Mouse (Mus musculus) cerebellum, postnatal 10 days (tissue): Measurements from ENCODE around the gene Btbd19.

Experiments
- DNase-seq, 2 experiments: peaks; one replicate each; pipeline ENCODE4 v3.0.0; 2021; ENCODE audit warnings: mixed read lengths in 2 of 2

Gene Btbd19

DNA sequence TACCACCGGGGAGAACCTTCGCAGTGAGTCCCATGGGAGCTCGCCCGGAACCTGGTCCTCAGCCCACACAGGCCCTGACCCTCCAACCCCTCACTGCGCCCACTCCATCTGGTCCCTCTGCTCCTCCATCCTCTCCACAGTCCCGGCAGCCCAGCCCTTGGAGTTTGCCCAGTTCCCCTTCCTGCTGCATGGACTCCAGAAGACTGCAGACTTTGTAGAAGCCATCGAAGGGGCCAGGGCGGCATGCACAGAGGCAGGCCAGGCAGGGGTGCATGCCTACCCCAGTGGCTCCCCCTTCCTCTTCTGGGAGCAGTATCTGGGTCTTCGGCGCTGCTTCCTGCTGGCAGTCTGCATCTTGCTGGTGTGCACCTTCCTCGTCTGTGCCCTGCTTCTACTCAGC lies 14.5 kb downstream of the Btbd19 start:
- no peak for DNase-seq

DNA sequence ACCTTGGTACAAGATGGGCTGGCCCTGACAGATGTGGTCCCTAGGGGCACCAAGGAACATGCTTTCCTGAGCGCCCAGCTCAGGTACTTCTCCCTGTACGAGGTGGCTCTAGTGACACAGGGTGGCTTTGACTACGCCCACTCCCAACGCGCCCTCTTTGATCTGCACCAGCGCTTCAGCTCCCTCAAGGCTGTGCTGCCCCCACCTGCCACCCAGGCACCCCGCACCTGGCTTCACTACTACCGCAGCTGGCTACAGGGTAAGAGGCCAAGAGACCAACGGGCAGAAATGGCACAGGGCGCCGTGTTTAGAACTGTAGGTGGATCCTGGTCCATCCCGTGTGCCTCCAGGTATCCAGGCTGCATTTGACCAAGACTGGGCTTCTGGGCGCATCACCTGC lies 15.3 kb downstream of the Btbd19 start:
- no peak for DNase-seq

DNA sequence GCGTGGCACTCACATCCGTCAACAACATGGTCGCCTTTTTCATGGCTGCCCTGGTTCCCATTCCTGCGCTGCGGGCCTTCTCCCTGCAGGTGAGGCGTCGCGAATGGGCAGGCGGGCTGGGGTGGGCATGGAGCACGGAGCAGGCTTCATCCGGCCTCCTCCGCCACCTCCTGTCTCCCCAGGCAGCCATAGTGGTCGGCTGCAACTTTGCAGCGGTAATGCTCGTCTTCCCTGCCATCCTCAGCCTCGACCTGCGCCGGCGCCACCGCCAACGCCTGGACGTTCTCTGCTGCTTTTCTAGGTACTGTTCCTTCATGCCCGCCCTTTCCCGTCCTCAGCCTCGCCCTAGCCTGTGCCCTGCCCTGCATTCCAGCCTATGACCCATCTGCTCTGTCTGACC lies 16.2 kb downstream of the Btbd19 start:
- no peak for DNase-seq

- no peak for DNase-seq
These were observed 17.0 kb downstream of the Btbd19 start for GRCm38 (mm10) chr4:117108524-117108849.

DNA sequence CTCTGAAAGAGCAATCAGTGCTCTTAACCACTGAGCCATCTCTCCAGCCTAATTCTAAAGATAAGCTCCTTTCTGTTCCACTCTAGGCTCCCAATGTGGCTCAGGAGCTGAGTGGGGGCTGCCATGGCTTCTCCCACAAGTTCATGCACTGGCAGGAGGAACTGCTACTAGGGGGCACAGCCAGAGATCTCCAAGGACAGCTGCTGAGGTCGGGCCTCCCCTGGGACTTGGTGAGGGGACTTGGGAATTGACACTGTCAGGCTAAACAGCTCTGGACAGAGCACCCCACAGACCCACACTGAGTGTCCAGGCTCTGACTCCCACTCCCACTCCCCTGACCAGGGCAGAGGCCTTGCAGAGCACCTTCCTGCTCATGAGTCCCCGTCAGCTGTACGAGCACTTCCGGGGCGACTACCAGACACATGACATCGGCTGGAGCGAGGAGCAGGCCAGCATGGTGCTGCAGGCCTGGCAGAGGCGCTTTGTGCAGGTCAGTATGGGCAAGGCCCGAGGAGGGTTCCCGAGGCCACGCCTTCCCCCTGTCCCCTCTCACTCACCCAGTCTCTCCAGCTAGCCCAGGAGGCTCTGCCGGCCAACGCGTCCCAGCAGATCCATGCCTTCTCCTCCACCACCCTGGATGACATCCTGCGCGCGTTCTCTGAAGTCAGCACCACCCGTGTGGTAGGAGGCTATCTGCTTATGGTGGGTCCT lies 17.6 kb downstream of the Btbd19 start:
- DNase-seq: no peak

GRCm38 (mm10) chr4:117105127-117105526 lies 20.4 kb downstream of the Btbd19 start:
- peak in 1 of 2 experiments; percentile 45 for DNase-seq

GRCm38 (mm10) chr4:117104672-117105071 lies 20.9 kb downstream of the Btbd19 start:
- DNase-seq: no peak

GRCm38 (mm10) chr4:117101218-117101617 lies 24.3 kb downstream of the Btbd19 start:
- peak; percentile 68 to 74 for DNase-seq

DNA sequence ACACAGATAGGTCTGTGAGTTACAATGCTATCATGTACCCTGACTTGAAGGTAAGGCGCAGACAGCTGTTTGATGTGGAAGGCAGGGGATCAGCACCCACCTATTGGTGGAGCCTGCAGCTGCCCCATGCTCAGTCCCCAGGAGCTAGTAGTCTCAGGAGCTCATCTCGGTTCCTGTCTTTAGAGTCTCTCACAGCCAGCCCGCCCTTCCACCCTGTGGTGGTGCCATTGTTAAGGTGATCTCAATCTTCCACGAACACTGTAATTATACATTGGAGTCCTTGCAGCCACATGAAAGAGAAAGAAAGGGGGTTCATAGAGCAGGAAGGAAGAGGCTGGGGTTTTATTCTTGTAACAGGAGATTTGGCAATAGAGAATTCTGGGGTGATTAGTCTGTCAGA lies 25.5 kb downstream of the Btbd19 start:
- DNase-seq: no peak

DNA sequence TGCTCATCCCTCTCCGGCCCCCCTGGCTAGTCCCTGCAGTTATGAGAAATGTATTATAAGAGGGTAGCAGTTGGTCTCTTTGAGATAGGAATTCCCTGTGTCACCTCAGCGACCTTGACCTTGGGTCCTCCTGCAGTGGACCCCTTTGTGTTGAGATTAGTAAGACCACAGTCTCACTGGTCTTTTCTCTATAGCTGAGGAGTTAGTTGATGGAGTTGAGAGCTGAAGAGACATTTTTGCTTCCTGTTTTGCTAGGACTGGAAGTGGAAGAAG lies 26.8 kb downstream of the Btbd19 start:
- no peak for DNase-seq

DNA sequence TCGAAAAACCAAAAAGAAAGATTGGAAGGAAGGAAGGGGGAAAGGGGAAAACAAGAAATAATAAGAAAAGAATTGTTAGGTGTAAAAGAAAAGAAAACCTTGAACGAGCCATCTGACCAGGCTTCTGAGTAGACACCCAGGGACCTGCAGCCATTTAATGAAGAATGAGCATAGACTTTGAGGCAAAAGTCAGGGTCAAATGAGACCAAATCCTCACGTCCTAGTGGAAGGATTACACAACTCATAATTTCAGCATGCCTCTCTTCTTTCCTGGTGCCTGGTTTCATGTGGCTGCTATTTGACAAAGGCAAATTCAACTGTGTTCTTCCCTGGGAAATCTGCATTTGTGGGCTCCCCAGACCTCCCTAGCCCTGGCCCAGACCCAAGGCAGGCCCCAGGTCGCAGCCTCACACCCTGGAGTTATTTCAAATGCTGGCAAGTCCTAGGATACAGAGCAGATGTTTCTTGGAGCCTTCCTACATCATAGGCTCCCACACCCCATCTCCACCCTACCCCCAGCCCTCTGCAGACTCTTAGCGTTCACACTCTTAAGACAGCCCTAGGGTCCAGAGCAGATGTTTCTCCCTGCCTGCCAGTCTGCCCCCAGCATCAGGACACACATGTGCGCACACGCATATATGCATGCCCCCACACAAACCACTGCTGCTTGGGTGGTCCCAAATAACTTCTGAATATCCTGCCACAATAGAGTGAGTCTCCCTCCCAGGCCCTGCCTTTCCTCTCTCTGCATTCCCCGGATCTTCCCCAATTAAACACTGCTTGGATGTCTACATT lies 27.4 kb downstream of the Btbd19 start:
- peak in 1 of 2 experiments; percentile 34 for DNase-seq

GRCm38 (mm10) chr4:117096666-117097065 lies 28.9 kb downstream of the Btbd19 start:
- DNase-seq: peak in 1 of 2 experiments; percentile 46

GRCm38 (mm10) chr4:117095551-117096452 lies 29.7 kb downstream of the Btbd19 start, which contains the start of gene Ptch2:
Gene Ptch2, plus strand, starts transcription at chr4:117096075.
- DNase-seq: peak; percentile 86 to 91

DNA sequence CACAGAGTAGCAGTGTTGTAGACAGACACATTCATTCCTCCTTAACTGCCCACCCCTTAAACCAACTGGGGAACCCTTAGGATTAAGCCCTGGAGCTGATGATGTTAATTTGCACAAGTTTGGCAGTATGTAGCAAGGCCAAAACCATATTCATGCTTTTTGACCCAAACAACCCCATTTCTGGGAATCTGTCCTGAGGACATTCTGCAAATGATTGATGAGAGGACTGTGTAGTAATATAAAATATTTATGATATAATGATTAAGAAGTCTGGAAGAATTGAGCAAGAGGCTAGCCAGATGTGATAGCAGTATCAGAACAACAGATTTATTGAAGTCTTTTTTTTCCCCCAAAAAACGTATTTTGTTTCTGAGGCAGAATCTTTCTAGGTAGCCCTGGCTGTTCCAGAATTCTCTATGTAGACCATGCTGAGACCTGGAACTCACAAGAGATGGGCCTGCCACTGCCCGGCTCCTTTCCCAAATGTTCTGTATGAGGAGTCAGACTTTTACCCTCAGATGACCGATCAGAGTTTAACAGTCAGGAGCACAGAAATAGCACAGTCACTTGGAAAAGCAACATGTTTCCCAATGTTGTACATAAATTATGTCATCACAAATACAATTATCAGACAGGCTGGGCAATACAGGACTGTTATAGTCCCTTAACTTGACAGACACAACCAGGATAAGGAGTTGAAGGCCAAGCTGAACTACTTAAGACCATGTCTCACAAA lies 30.7 kb downstream of the Btbd19 start:
- no peak for DNase-seq

DNA sequence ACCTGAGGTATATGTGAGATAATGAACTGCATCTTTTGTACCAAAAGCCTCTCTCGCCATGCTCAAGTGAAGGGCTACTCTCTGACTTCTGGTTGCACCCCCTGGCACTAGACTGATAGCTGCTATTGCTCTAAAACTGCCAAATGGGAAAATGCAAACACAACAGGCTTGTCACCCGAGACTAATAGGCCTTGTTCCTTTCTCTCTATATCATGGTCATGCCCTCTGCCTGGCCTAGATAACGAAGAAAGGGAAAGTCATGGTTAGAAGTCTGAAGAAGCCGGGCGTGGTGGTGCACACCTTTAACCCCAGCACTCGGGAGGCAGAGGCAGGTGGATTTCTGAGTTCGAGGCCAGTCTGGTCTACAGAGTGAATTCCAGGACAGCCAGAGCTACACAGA lies 34.9 kb downstream of the Btbd19 start:
- no peak for DNase-seq

- no peak for DNase-seq
These were observed 37.4 kb downstream of the Btbd19 start for GRCm38 (mm10) chr4:117087948-117088640.

DNA sequence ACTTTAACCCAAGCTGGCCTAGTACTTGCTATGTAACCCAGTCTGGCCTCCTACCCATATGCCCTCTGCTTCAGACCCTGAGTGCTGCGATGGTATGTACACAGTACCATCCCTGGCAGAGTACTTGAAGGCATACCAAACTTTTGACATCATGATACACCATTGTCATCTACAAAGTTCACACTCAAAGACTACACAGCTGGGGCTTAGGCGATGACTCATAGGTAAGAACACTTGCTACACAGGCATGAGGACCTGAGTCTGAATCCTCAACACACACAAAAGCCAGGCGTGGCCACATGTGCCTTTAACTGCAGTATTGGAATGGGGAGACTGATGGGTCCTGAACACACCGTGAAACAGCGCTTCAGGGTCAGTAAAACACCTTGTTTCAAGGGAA lies 54.3 kb downstream of the Btbd19 start:
- no peak for DNase-seq

DNA sequence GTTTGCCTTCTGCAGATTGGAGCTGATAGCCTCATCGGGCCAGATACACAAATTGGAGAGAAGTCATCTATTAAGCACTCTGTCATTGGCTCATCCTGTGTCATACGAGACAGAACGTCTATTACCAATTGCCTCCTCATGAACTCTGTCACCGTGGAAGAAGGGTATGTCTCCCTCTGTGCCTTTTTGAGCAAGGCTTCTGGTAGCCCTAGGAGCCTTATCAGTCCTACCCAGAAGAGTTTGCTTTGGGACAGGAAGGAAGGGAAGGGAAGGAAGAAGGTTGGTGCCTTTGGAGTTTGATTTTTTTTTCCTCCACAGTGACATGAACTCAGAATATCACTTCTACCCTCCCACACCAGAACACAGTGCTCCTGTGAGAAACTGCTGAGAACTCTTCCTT lies 54.9 kb downstream of the Btbd19 start:
- no peak for DNase-seq

GRCm38 (mm10) chr4:117069647-117070046 lies 55.9 kb downstream of the Btbd19 start:
- no peak for DNase-seq
